Mouse (Mus musculus) midbrain, embryonic 16.5 days (tissue): ENCODE data around the gene Coa3. TPM values are rescaled to one million over a fixed set of nuclear protein-coding genes. Genes with fewer than 3 reads are reported as not detected.
A peak's percentile ranks its signal among the peaks of the same experiment; 100 is the strongest.

Source experiments
- ATAC-seq: fragments of 200-750 bp; cut with Nextera tagmentation; 2 replicates; pipeline ENCODE4 v1.8.0; 2017; ENCODE audit warnings: moderate TSS enrichment
- H3K27ac ChIP-seq: fragments of 300-500 bp; sonication (generic); 2 replicates; pipeline ENCODE4 v1.5.1; 2014; ENCODE audit warnings: mild to moderate bottlenecking, low read length, mixed read lengths
- H3K27me3 ChIP-seq: fragments of 300-500 bp; sonication (generic); 2 replicates; pipeline ENCODE4 v1.6.1; 2014; ENCODE audit warnings: low read depth, low read length, mixed read lengths; ENCODE audit not compliant: control insufficient read depth, insufficient read depth
- H3K36me3 ChIP-seq: fragments of 300-500 bp; sonication (generic); 2 replicates; pipeline ENCODE4 v1.6.1; 2014; ENCODE audit warnings: mild to moderate bottlenecking, low read length, moderate library complexity, mixed read lengths; ENCODE audit not compliant: control insufficient read depth, insufficient read depth
- H3K4me1 ChIP-seq: fragments of 300-500 bp; sonication (generic); 2 replicates; pipeline ENCODE4 v1.6.1; 2014; ENCODE audit warnings: mild to moderate bottlenecking, low read length, mixed read lengths; ENCODE audit not compliant: control insufficient read depth, insufficient read depth
- H3K4me2 ChIP-seq: fragments of 300-500 bp; sonication (generic); 2 replicates; pipeline ENCODE4 v1.6.1; 2014; ENCODE audit warnings: mild to moderate bottlenecking, low read length, mixed read lengths
- H3K4me3 ChIP-seq: fragments of 300-500 bp; sonication (generic); 2 replicates; pipeline ENCODE4 v1.5.1; 2014; ENCODE audit warnings: low read depth, mild to moderate bottlenecking, low read length, moderate library complexity, mixed read lengths
- H3K9ac ChIP-seq: fragments of 300-500 bp; sonication (generic); 2 replicates; pipeline ENCODE4 v1.6.1; 2014; ENCODE audit warnings: low read depth, low read length, mixed read lengths
- H3K9me3 ChIP-seq: fragments of 300-500 bp; sonication (generic); replicated peaks from 2 replicates; pipeline ENCODE4 v1.6.1; 2014; ENCODE audit warnings: mild to moderate bottlenecking, low read length, mixed read lengths; ENCODE audit not compliant: control insufficient read depth, poor library complexity, severe bottlenecking
- WGBS: fragments of 180-500 bp; shearing (Covaris S2); extraction: QIAGEN DNeasy Blood & Tissue Kit; methylation state at CpG from one replicate; pipeline ENCODE4 v1.1.7; 2014; 5-methylcytosine and 5-hydroxymethylcytosine counted together
- polyA plus RNA-seq: library from polyadenylated mRNA; unstranded; fragments of >200 nt; fragmentation: Nextera tagmentation; extraction: Ambion mirVana; gene quantifications from 2 replicates; pipeline ENCODE4 v1.2.1, GENCODE M21; 2015

Gene Coa3
- polyA plus RNA-seq, 1 experiment from 2014 or later: 224 TPM

GRCm38 (mm10) chr11:101295191-101295590 lies 16.3 kb upstream of the Coa3 start:
- no peak overlapping the region for H3K4me3 ChIP-seq
- no peak overlapping the region for H3K27ac ChIP-seq
- H3K27me3 ChIP-seq: no peaks in the 10 kb centered on the region
- 95% methylated on average over 8 of the region's 8 CpGs for WGBS
- ATAC-seq: no peak
- no peak overlapping the region for H3K9ac ChIP-seq
- peaks cover 24% of the 10 kb centered on the region for H3K36me3 ChIP-seq
- H3K4me1 ChIP-seq: peaks cover under 1% of the 10 kb centered on the region
- H3K9me3 ChIP-seq: no peaks in the 10 kb centered on the region
- no peak overlapping the region for H3K4me2 ChIP-seq

- Histone ChIP-seq H3K36me3 (peaks cover 20% of the 10 kb centered on the region), H3K9ac (no peak overlapping the region), H3K4me1 (no peaks in the 10 kb centered on the region), H3K27me3 (no peaks in the 10 kb centered on the region), H3K27ac (no peak overlapping the region), H3K4me2 (no peak overlapping the region), H3K4me3 (no peak overlapping the region), H3K9me3 (no peaks in the 10 kb centered on the region)
- no peak for ATAC-seq
- 96% methylated on average over 8 of the region's 8 CpGs for WGBS
These were observed 12.3 kb upstream of the Coa3 start for GRCm38 (mm10) chr11:101291231-101291630.

GRCm38 (mm10) chr11:101287306-101287705 lies 8.4 kb upstream of the Coa3 start:
- no peaks in the 10 kb centered on the region for H3K9me3 ChIP-seq
- H3K36me3 ChIP-seq: peaks cover 8% of the 10 kb centered on the region
- no peaks in the 10 kb centered on the region for H3K4me1 ChIP-seq
- H3K27me3 ChIP-seq: no peaks in the 10 kb centered on the region
- WGBS: 88% methylated on average over 9 of the region's 9 CpGs
- no peak overlapping the region for H3K9ac ChIP-seq
- H3K27ac ChIP-seq: no peak overlapping the region
- H3K4me3 ChIP-seq: no peak overlapping the region
- no peak for ATAC-seq
- H3K4me2 ChIP-seq: no peak overlapping the region

GRCm38 (mm10) chr11:101283805-101284204 lies 4.9 kb upstream of the Coa3 start:
- H3K9ac ChIP-seq: no peak overlapping the region
- no peak for ATAC-seq
- no peak overlapping the region for H3K4me3 ChIP-seq
- no peaks in the 10 kb centered on the region for H3K36me3 ChIP-seq
- no peaks in the 10 kb centered on the region for H3K27me3 ChIP-seq
- WGBS: 73% methylated on average over 4 of the region's 4 CpGs
- no peaks in the 10 kb centered on the region for H3K9me3 ChIP-seq
- no peak overlapping the region for H3K27ac ChIP-seq
- peaks cover 3% of the 10 kb centered on the region; the same call in 1 of the 2 replicates for H3K4me1 ChIP-seq
- H3K4me2 ChIP-seq: no peak overlapping the region

GRCm38 (mm10) chr11:101282896-101283295 lies 4.0 kb upstream of the Coa3 start:
- peaks cover 7% of the 10 kb centered on the region for H3K4me1 ChIP-seq
- no peak overlapping the region for H3K4me2 ChIP-seq
- no peaks in the 10 kb centered on the region for H3K27me3 ChIP-seq
- no peak for ATAC-seq
- H3K4me3 ChIP-seq: no peak overlapping the region
- H3K36me3 ChIP-seq: no peaks in the 10 kb centered on the region
- 28% methylated on average over 5 of the region's 5 CpGs for WGBS
- H3K27ac ChIP-seq: no peak overlapping the region
- no peaks in the 10 kb centered on the region for H3K9me3 ChIP-seq
- H3K9ac ChIP-seq: no peak overlapping the region

- Histone ChIP-seq H3K9ac (no peak overlapping the region), H3K27me3 (no peaks in the 10 kb centered on the region), H3K4me1 (peaks cover 20% of the 10 kb centered on the region), H3K36me3 (no peaks in the 10 kb centered on the region), H3K4me3 (no peak overlapping the region), H3K4me2 (no peak overlapping the region), H3K27ac (no peak overlapping the region), H3K9me3 (no peaks in the 10 kb centered on the region)
- ATAC-seq: no peak
- WGBS: 42% methylated on average over 7 of the region's 7 CpGs
These were observed 1.9 kb upstream of the Coa3 start for GRCm38 (mm10) chr11:101280837-101281236.

- Histone ChIP-seq H3K4me3 (peak overlapping the region; percentile 74), H3K36me3 (no peaks in the 10 kb centered on the region), H3K4me2 (peak overlapping the region; percentile 72), H3K27me3 (no peaks in the 10 kb centered on the region), H3K9ac (no peak overlapping the region), H3K9me3 (no peaks in the 10 kb centered on the region), H3K4me1 (peaks cover 20% of the 10 kb centered on the region), H3K27ac (no peak overlapping the region)
- WGBS: 55% methylated on average over 14 of the region's 14 CpGs
- peak; percentile 27 for ATAC-seq
These were observed 267 bp upstream of the Coa3 start for GRCm38 (mm10) chr11:101279193-101279569.

- Histone ChIP-seq H3K4me3 (peak overlapping the region; percentile 74), H3K9me3 (no peaks in the 10 kb centered on the region), H3K9ac (peak overlapping the region; percentile 81), H3K36me3 (no peaks in the 10 kb centered on the region), H3K4me2 (peak overlapping the region; percentile 72), H3K4me1 (peaks cover 20% of the 10 kb centered on the region), H3K27me3 (no peaks in the 10 kb centered on the region), H3K27ac (no peak overlapping the region)
- WGBS: 79% methylated on average over 12 of the region's 12 CpGs
- ATAC-seq: no peak
These were observed 1.3 kb downstream of the Coa3 start for GRCm38 (mm10) chr11:101277381-101278222.

- H3K4me1 ChIP-seq: peaks cover 20% of the 10 kb centered on the region
- no peaks in the 10 kb centered on the region for H3K9me3 ChIP-seq
- ATAC-seq: no peak
- H3K4me2 ChIP-seq: 0 out of 2 replicates have a peak overlapping the region, but pooled peaks have one; percentile 11
- no peak overlapping the region for H3K9ac ChIP-seq
- H3K4me3 ChIP-seq: no peak overlapping the region
- H3K27me3 ChIP-seq: no peaks in the 10 kb centered on the region
- no peak overlapping the region for H3K27ac ChIP-seq
- H3K36me3 ChIP-seq: no peaks in the 10 kb centered on the region
- 24% methylated on average over 26 of the region's 27 CpGs for WGBS
These were observed 2.4 kb downstream of the Coa3 start for GRCm38 (mm10) chr11:101276319-101277070.
